Mouse (Mus musculus): ENCODE results near the gene Nr1i3. TPM values are rescaled to one million over a fixed set of nuclear protein-coding genes. Genes with fewer than 3 reads are reported as not detected.
A peak's percentile ranks its signal among the peaks of the same experiment; 100 is the strongest.
"Not testable (repeated sequence)": the region's sequence is repeated elsewhere in the genome, so short reads cannot be mapped to it uniquely, and the experiment has no call there.

Nr1i3 gene
- total RNA-seq, 2 experiments from 2014 or later, result not detected

GRCm38 (mm10) chr1:171229750-171230149 lies 16.0 kb downstream of the Nr1i3 start:
- DNase-seq (ENCODE audit: low spot score in 2 of 2), result no peak

- DNase-seq (ENCODE audit: low spot score in 2 of 2), result no peak
Measured at GRCm38 (mm10) chr1:171230215-171230614, 16.4 kb downstream of the Nr1i3 start.

GRCm38 (mm10) chr1:171231844-171232243 lies 18.1 kb downstream of the Nr1i3 start:
- DNase-seq (ENCODE audit: low spot score in 2 of 2), result no peak

- DNase-seq (ENCODE audit: low spot score in 2 of 2), result no peak
Measured at GRCm38 (mm10) chr1:171232348-171232747, 18.6 kb downstream of the Nr1i3 start.

- DNase-seq (ENCODE audit: low spot score in 2 of 2), result no peak
Measured at GRCm38 (mm10) chr1:171232800-171233730, 19.3 kb downstream of the Nr1i3 start.

- no peak for DNase-seq (ENCODE audit: low spot score in 2 of 2)
Measured at GRCm38 (mm10) chr1:171234126-171234525, 20.4 kb downstream of the Nr1i3 start, which contains the start of gene Fcer1g. TSS of gene Fcer1g (minus strand) at chr1:171234365.

- DNase-seq (ENCODE audit: low spot score in 2 of 2), result no peak
Measured at GRCm38 (mm10) chr1:171234538-171234937, 20.8 kb downstream of the Nr1i3 start.

GRCm38 (mm10) chr1:171235791-171236190 lies 22.0 kb downstream of the Nr1i3 start:
- no peak for DNase-seq (ENCODE audit: low spot score in 2 of 2)

GRCm38 (mm10) chr1:171237438-171237837 lies 23.7 kb downstream of the Nr1i3 start:
- DNase-seq (ENCODE audit: low spot score in 2 of 2), result no peak

- DNase-seq (ENCODE audit: low spot score in 2 of 2), result peak; percentile 70 to 71
Measured at GRCm38 (mm10) chr1:171238463-171238862, 24.7 kb downstream of the Nr1i3 start.

GRCm38 (mm10) chr1:171239992-171240744 lies 26.4 kb downstream of the Nr1i3 start:
- peak; percentile 53 to 57 for DNase-seq (ENCODE audit: low spot score in 2 of 2)

GRCm38 (mm10) chr1:171240911-171241310 lies 27.1 kb downstream of the Nr1i3 start:
- DNase-seq (ENCODE audit: low spot score in 2 of 2), result no peak

GRCm38 (mm10) chr1:171241952-171242351 lies 28.2 kb downstream of the Nr1i3 start:
- DNase-seq (ENCODE audit: low spot score in 2 of 2), result not testable (repeated sequence)

- DNase-seq (ENCODE audit: low spot score in 2 of 2), result no peak
Measured at GRCm38 (mm10) chr1:171245353-171245752, 31.6 kb downstream of the Nr1i3 start.

- DNase-seq (ENCODE audit: low spot score in 2 of 2), result peak; percentile 97
Measured at GRCm38 (mm10) chr1:171246709-171247452, 33.1 kb downstream of the Nr1i3 start.

GRCm38 (mm10) chr1:171247453-171247841 lies 33.7 kb downstream of the Nr1i3 start:
- peak in 1 of 2 experiments; percentile 52 for DNase-seq (ENCODE audit: low spot score in 2 of 2)

GRCm38 (mm10) chr1:171247916-171248315 lies 34.1 kb downstream of the Nr1i3 start:
- no peak for DNase-seq (ENCODE audit: low spot score in 2 of 2)

GRCm38 (mm10) chr1:171248386-171249226 lies 34.8 kb downstream of the Nr1i3 start:
- no peak for DNase-seq (ENCODE audit: low spot score in 2 of 2)

GRCm38 (mm10) chr1:171249913-171250600 lies 36.3 kb downstream of the Nr1i3 start, which contains the start of gene Adamts4:
TSS of gene Adamts4 (plus strand) at chr1:171250421.
- no peak for DNase-seq (ENCODE audit: low spot score in 2 of 2)

Data from adrenal gland, adult 18-20 months (tissue).